Mouse (Mus musculus) G1E (cell line): ENCODE data around the gene Insl5. TPM values are rescaled to one million over a fixed set of nuclear protein-coding genes. Genes with fewer than 3 reads are reported as not detected.

ENCODE experiments used
- ATAC-seq: 2 replicates; pipeline ENCODE4 v1.8.0; 2016; ENCODE audit warnings: mild to moderate bottlenecking; ENCODE audit not compliant: insufficient number of reproducible peaks, poor library complexity, low FRiP score, severe bottlenecking; ENCODE audit errors: extremely low read depth
- DNase-seq: peaks from one replicate; pipeline ENCODE4 v3.0.0; 2012; ENCODE audit warnings: low spot score
- H3K27me3 ChIP-seq: 2 replicates; pipeline ENCODE4 v1.6.1; 2012; ENCODE audit warnings: mild to moderate bottlenecking, low read length, inconsistent platforms; ENCODE audit not compliant: insufficient read depth
- H3K36me3 ChIP-seq: replicated peaks from 2 replicates; pipeline ENCODE3; 2012; ENCODE audit warnings: mild to moderate bottlenecking, inconsistent platforms
- H3K4me1 ChIP-seq: 2 replicates; pipeline ENCODE4 v1.6.1; 2012; ENCODE audit warnings: low read depth, low read length, inconsistent platforms, mixed read lengths; ENCODE audit not compliant: insufficient read depth
- H3K4me3 ChIP-seq: 2 replicates; pipeline ENCODE4 v1.5.1; 2012; ENCODE audit warnings: low read depth, mild to moderate bottlenecking, inconsistent platforms, low read length, moderate library complexity, mixed read lengths
- H3K9me3 ChIP-seq: replicated peaks from 2 replicates; pipeline ENCODE4 v1.6.1; 2012; ENCODE audit warnings: inconsistent platforms
- CTCF ChIP-seq: IDR thresholded peaks from 2 replicates; pipeline ENCODE4 v1.5.1; 2012; ENCODE audit warnings: low read depth, low read length, inconsistent platforms, mixed read lengths
- GATA1 ChIP-seq: IDR thresholded peaks from 2 replicates; pipeline ENCODE4 v1.6.1; 2012; ENCODE audit warnings: borderline replicate concordance, low read length, inconsistent platforms, mixed read lengths
- GATA2 ChIP-seq: IDR thresholded peaks from 2 replicates; pipeline ENCODE4 v1.6.1; 2012; ENCODE audit warnings: low read depth, low read length, inconsistent platforms, borderline replicate concordance
- POLR2AphosphoS5 ChIP-seq: IDR thresholded peaks from 2 replicates; pipeline ENCODE4 v1.6.1; 2012; ENCODE audit warnings: low read depth, low read length, inconsistent platforms; ENCODE audit not compliant: insufficient replicate concordance
- TAL1 ChIP-seq: conservative IDR thresholded peaks from 2 replicates; pipeline ENCODE4 v1.6.1; 2012; ENCODE audit warnings: low read depth, low read length, inconsistent platforms, mixed read lengths
- polyA plus RNA-seq: library from polyadenylated mRNA; stranded (reverse); fragments of >175 nt; gene quantifications from 2 replicates; pipeline ENCODE4 v1.2.3, GENCODE M21; 2012
- total RNA-seq, 2 experiments: library from RNA; stranded (forward) in 1 of 2; stranded (reverse) in 1 of 2; fragments of 200-1000 nt in 1 of 2; fragments of >200 nt in 1 of 2; fragmentation: Nextera tagmentation in 1 of 2; gene quantifications; 2 replicates each; pipeline ENCODE4 v1.2.3; 2014 to 2017

The Insl5 gene
- total RNA-seq (2014; fragmentation: Nextera tagmentation), result not detected in 2 replicates
- total RNA-seq (2017), result not detected in 2 replicates
- polyA plus RNA-seq, result not detected in 2 replicates

- DNase-seq (no peak), ATAC-seq (no peak)
- H3K4me3 ChIP-seq, result no peak within 1 kb of the TSS
- H3K4me1 ChIP-seq, result no peaks in the 10 kb centered on the region
- TF ChIP-seq GATA2 (no peak), GATA1 (no peak), CTCF (no peak), POLR2AphosphoS5 (no peak), TAL1 (no peak)
- no peaks in the 10 kb centered on the region for H3K27me3 ChIP-seq
- no peaks in the 10 kb centered on the region for H3K9me3 ChIP-seq
- no peaks in the 10 kb centered on the region for H3K36me3 ChIP-seq
Observed at GRCm38 (mm10) chr4:103026621-103027020, at the start of gene Insl5. Insl5 (minus strand) TSS chr4:103026842.

- Histone ChIP-seq H3K4me1 (no peaks in the 10 kb centered on the region), H3K27me3 (no peaks in the 10 kb centered on the region), H3K36me3 (no peaks in the 10 kb centered on the region), H3K4me3 (no peak overlapping the region), H3K9me3 (no peaks in the 10 kb centered on the region)
- TF ChIP-seq GATA1 (no peak), TAL1 (no peak), POLR2AphosphoS5 (no peak), GATA2 (no peak), CTCF (no peak)
- DNase-seq, result no peak
- no peak for ATAC-seq
Observed at GRCm38 (mm10) chr4:103070631-103071030, 44.0 kb upstream of the Insl5 start.

GRCm38 (mm10) chr4:103067906-103068655 is 41.4 kb upstream of the Insl5 start:
- Histone ChIP-seq H3K4me3 (no peak overlapping the region), H3K4me1 (no peaks in the 10 kb centered on the region), H3K9me3 (no peaks in the 10 kb centered on the region), H3K27me3 (no peaks in the 10 kb centered on the region), H3K36me3 (no peaks in the 10 kb centered on the region)
- TF ChIP-seq TAL1, result no peak
- TF ChIP-seq GATA1, result no peak
- no peak for TF ChIP-seq POLR2AphosphoS5
- no peak for TF ChIP-seq CTCF
- no peak for TF ChIP-seq GATA2
- DNase-seq, result no peak
- ATAC-seq, result no peak

- ATAC-seq (no peak), DNase-seq (no peak)
- Histone ChIP-seq H3K27me3 (no peaks in the 10 kb centered on the region), H3K4me3 (no peak overlapping the region), H3K4me1 (no peaks in the 10 kb centered on the region), H3K36me3 (no peaks in the 10 kb centered on the region), H3K9me3 (no peaks in the 10 kb centered on the region)
- TF ChIP-seq GATA2, result no peak
- no peak for TF ChIP-seq POLR2AphosphoS5
- no peak for TF ChIP-seq TAL1
- no peak for TF ChIP-seq GATA1
- TF ChIP-seq CTCF, result no peak
Observed at GRCm38 (mm10) chr4:103064976-103065375, 38.3 kb upstream of the Insl5 start.

- H3K36me3 ChIP-seq, result no peaks in the 10 kb centered on the region
- no peaks in the 10 kb centered on the region for H3K4me1 ChIP-seq
- no peak overlapping the region for H3K4me3 ChIP-seq
- DNase-seq (no peak), ATAC-seq (no peak)
- TF ChIP-seq TAL1, result no peak
- TF ChIP-seq CTCF, result no peak
- no peak for TF ChIP-seq POLR2AphosphoS5
- no peak for TF ChIP-seq GATA1
- no peak for TF ChIP-seq GATA2
- no peaks in the 10 kb centered on the region for H3K27me3 ChIP-seq
- no peaks in the 10 kb centered on the region for H3K9me3 ChIP-seq
Observed at GRCm38 (mm10) chr4:103064421-103064820, 37.8 kb upstream of the Insl5 start.

- ATAC-seq, result no peak
- no peaks in the 10 kb centered on the region for H3K27me3 ChIP-seq
- no peaks in the 10 kb centered on the region for H3K36me3 ChIP-seq
- H3K9me3 ChIP-seq, result no peaks in the 10 kb centered on the region
- TF ChIP-seq GATA2, result no peak
- no peak for TF ChIP-seq GATA1
- TF ChIP-seq CTCF, result no peak
- no peak for TF ChIP-seq TAL1
- TF ChIP-seq POLR2AphosphoS5, result no peak
- DNase-seq, result no peak
- no peaks in the 10 kb centered on the region for H3K4me1 ChIP-seq
- H3K4me3 ChIP-seq, result no peak overlapping the region
Observed at GRCm38 (mm10) chr4:103056909-103057308, 30.3 kb upstream of the Insl5 start.
